11 mouse cellular contexts compared by ENCODE assay signal in the genomic region with DNA sequence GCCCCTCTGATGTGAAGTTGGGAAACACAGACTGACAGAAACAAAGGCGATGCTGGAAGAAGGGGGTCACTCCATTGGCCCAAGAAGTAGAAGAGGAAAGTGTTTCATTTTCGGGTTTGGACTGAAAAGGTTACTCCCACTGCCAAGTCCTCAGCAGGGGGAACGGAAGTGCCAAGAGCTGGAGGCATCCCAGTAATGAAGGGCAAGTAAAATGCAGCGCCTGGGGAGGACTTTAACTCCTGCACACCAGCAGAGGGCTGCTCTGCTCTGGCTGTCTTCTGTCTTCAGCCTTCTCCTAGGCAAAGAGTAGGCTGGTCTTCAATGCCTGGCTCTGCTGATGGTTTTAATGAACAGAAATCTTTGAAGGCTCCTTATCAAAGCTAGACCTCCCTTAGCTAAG.
DNase-seq lines count a peak whose midpoint lies in the region; ATAC-seq lines count a peak whose summit lies in the region.
"Had no signal": no experiment of that assay in that cellular context is flagged by ENCODE, and none has a peak within 500 bp of the region (broad histone marks: within the 10 kb centered on the region; RNA-seq: fewer than 3 reads in every experiment).

No protein-coding gene starts in this region.

- H3K27ac ChIP-seq in heart, embryonic 10.5 days = no peak overlapping the region
- H3K27ac ChIP-seq in intestine, embryonic 16.5 days (ENCODE audit: low read length) = no peak overlapping the region
- H3K27ac ChIP-seq: heart, adult 2 months had no signal

- no peak for ATAC-seq in intestine, embryonic 16.5 days

- WGBS in heart, embryonic 10.5 days = 46% methylated on average over 4 of the region's 4 CpGs
- 58% methylated on average over 4 of the region's 4 CpGs for WGBS in intestine, embryonic 16.5 days

- no peaks in the 10 kb centered on the region for H3K4me1 ChIP-seq in heart, embryonic 10.5 days
- H3K4me1 ChIP-seq in intestine, embryonic 16.5 days (ENCODE audit: control insufficient read depth, insufficient read depth, low read length) = no peaks in the 10 kb centered on the region
- H3K4me1 ChIP-seq: megakaryocyte, embryonic 14.5 days had no signal

- no peak overlapping the region for H3K4me3 ChIP-seq in heart, embryonic 10.5 days
- H3K4me3 ChIP-seq in intestine, embryonic 16.5 days (ENCODE audit: low read length) = no peak overlapping the region
- H3K4me3 ChIP-seq: heart, adult 2 months; megakaryocyte, embryonic 14.5 days had no signal

- no peaks in the 10 kb centered on the region for H3K36me3 ChIP-seq in heart, embryonic 10.5 days
- H3K36me3 ChIP-seq in intestine, embryonic 16.5 days (ENCODE audit: control insufficient read depth, insufficient read depth, low read length) = no peaks in the 10 kb centered on the region

- no peaks in the 10 kb centered on the region for H3K27me3 ChIP-seq in heart, embryonic 10.5 days (ENCODE audit: insufficient read depth, poor library complexity, severe bottlenecking)
- H3K27me3 ChIP-seq in intestine, embryonic 16.5 days (replicated peaks; ENCODE audit: control insufficient read depth, insufficient read depth, low read length) = no peaks in the 10 kb centered on the region
- H3K27me3 ChIP-seq: megakaryocyte, embryonic 14.5 days had no signal

- no peak overlapping the region for H3K4me2 ChIP-seq in intestine, embryonic 16.5 days (ENCODE audit: low read depth, low read length)

- H3K9ac ChIP-seq in intestine, embryonic 16.5 days (ENCODE audit: low read depth, low read length) = no peak overlapping the region

- no peaks in the 10 kb centered on the region for H3K9me3 ChIP-seq in heart, embryonic 10.5 days
- no peaks in the 10 kb centered on the region for H3K9me3 ChIP-seq in intestine, embryonic 16.5 days (ENCODE audit: control insufficient read depth, low read length)
- H3K9me3 ChIP-seq: megakaryocyte, embryonic 14.5 days had no signal

- peak; percentile 2 for DNase-seq in heart, adult 18-20 months
- no peak for DNase-seq in heart, embryonic 10.5 days (ENCODE audit: low spot score)
- DNase-seq in right cerebral cortex, adult 2 months (ENCODE audit: low spot score in 2 of 2) = peak; percentile 9 to 10
- no peak for DNase-seq in right cerebral cortex, postnatal 36 days (ENCODE audit: low spot score in 2 of 2)
- DNase-seq in frontal cortex, postnatal 36 days (ENCODE audit: low spot score in 2 of 2) = peak; percentile 17 to 35
- DNase-seq in neural tube, embryonic 10.5 days (ENCODE audit: extremely low spot score, low spot score) = no peak
- no peak for DNase-seq in urinary bladder, postnatal 25 days (ENCODE audit: low spot score)
- DNase-seq: adrenal gland, postnatal 36 days; heart, adult 2 months had no signal

Comparison
In these comparisons a context has a peak if more than half of its experiments do, and no peak if none do; other contexts are left out.
1. DNase-seq: peak in heart, adult 18-20 months (2 of 2), right cerebral cortex, adult 2 months (2 of 2) and frontal cortex, postnatal 36 days (2 of 2); none in heart, embryonic 10.5 days (single experiment), right cerebral cortex, postnatal 36 days (0 of 2), neural tube, embryonic 10.5 days (single experiment) and urinary bladder, postnatal 25 days (single experiment).